Mouse (Mus musculus) testis, postnatal 10 days (tissue): ENCODE data around the gene Sytl3.
A peak's percentile ranks its signal among the peaks of the same experiment; 100 is the strongest.
"Not testable (repeated sequence)": the region's sequence is repeated elsewhere in the genome, so short reads cannot be mapped to it uniquely, and the experiment has no call there.

Experiments
- DNase-seq: peaks from one replicate; pipeline ENCODE4 v3.0.0; 2021; ENCODE audit warnings: low spot score

The Sytl3 gene

GRCm38 (mm10) chr17:6658801-6659200, at the start of gene Sytl3:
TSS of gene Sytl3 (plus strand) at chr17:6659093.
- DNase-seq, result not testable (repeated sequence)

- not testable (repeated sequence) for DNase-seq
Observed at GRCm38 (mm10) chr17:6613524-6613923, 45.4 kb upstream of the Sytl3 start.

DNA sequence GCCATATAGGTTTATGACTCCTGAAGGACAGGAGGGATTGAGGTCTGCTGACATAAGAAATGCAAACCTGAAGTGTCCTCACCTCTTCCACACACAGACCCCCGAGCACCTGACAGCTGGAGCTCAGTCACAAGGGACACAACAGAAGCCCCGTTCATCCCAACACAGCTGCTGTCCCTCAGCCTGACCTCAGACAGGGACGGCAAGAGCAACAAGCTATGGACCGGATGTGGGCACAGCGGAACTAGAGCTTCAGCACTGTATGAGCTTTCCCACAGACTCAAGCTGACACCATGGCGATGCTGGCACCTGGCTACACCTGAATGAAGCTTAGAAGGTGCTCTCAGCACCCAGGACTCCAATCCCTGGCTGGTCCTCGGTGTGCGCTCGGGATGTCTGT, 44.6 kb upstream of the Sytl3 start:
- not testable (repeated sequence) for DNase-seq

- not testable (repeated sequence) for DNase-seq
Observed at GRCm38 (mm10) chr17:6616731-6617130, 42.2 kb upstream of the Sytl3 start.

- DNase-seq, result not testable (repeated sequence)
Observed at GRCm38 (mm10) chr17:6617689-6618400, 41.0 kb upstream of the Sytl3 start.

GRCm38 (mm10) chr17:6619271-6619670, 39.6 kb upstream of the Sytl3 start:
- peak; percentile 45 for DNase-seq

GRCm38 (mm10) chr17:6620035-6620434, 38.9 kb upstream of the Sytl3 start:
- not testable (repeated sequence) for DNase-seq

GRCm38 (mm10) chr17:6620730-6621451, 38.0 kb upstream of the Sytl3 start:
- DNase-seq, result peak; percentile 39

DNA sequence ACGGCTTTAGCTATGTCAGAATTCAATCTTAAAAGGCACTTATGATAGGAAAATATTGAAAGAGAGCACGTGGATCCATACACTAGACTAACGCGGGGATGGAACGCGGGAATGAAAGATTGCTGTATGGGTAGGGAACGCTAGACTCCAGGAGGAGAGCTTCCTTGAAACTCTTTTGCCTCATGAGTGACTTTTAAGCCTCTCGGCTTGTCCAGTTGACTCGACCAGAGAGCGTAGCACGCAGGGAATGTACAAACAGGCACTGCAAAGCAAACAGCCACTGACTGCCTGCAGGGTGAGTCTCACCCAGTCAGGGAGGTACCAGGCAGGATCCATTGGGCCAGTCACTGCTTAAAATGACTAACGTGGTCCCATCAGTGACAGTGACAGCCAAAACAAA, 36.9 kb upstream of the Sytl3 start:
- DNase-seq, result peak; percentile 41

GRCm38 (mm10) chr17:6624926-6625558, 33.9 kb upstream of the Sytl3 start:
- peak; percentile 38 for DNase-seq

GRCm38 (mm10) chr17:6630398-6630797, 28.5 kb upstream of the Sytl3 start:
- DNase-seq, result not testable (repeated sequence)

DNA sequence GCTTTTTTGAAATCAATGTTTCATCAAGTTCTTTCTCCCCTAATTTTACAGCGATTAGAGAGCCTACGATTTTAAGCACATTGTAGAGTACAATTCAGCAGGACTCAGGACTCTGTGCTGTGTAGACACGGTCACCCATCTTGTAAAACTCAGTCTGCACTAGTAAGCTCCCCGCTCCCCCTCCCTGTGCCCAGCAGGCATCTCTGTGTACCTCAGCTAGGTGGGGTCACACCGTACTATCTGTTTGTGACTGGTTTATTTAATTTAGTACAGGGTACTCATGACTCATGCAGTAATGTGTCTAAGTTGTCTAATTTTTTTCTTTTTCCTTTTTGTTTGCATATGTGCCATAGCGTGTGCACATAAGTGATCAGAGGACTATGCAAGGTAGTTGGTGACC, 26.0 kb upstream of the Sytl3 start:
- DNase-seq, result not testable (repeated sequence)

DNA sequence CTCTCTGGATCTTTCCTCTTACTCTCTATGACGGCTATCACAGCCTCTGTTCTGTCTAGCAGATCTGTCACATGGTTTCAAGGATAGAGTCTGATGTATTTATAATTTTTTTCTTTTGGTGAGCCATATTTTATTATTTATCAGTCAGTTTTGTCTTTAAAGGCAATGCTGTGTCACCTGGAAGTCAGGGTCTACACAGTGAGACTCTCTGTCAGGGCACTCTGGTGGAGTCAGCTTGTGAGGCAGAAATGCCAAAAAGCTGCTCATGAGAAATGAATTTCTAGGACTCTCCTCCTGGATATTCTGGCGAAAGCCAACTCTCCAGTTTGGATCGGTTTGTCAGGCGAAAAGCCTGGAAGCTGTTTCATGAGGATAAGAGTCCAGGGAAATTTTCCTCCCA, 23.1 kb upstream of the Sytl3 start:
- DNase-seq, result not testable (repeated sequence)

DNA sequence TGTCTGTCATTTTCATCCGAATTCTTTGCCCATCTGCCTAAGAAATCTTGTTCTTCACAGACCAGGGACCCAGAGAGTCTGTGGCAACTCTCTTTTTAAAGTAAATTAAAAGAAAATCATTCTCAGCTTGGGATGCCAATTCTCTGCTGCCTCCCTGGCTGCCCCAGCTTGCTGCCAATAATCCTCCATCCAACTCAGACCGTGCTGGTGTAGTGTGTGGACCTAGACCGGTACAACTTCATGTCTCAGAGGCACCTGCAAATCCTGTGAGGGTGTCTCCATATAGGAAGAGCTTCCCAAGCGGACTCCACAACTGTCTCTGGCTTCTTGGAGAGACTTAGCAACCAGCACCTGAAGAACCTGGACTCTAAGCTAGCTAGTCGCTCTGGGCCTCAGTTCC, 22.0 kb upstream of the Sytl3 start:
- peak; percentile 41 for DNase-seq

DNA sequence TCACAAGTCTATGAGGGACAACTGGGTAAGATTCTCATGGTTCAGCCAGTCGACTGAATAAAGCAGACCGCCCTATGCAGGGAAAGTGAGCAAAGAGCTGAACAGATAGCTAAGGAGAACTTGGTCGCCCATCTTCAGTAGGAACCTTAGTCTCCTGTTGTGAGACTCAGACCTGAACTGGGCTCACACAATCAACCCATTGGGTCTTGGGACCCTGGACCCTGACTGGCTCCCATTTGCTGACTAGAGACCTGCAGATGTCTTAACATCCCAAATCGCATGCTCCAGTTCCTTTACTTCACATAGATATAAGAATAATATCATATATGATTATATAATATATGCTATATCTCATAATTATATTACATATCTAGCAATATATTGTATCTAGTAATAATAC, 21.5 kb upstream of the Sytl3 start:
- DNase-seq, result not testable (repeated sequence)

- peak; percentile 37 for DNase-seq
Observed at GRCm38 (mm10) chr17:6638444-6638843, 20.4 kb upstream of the Sytl3 start.

- DNase-seq, result not testable (repeated sequence)
Observed at GRCm38 (mm10) chr17:6639486-6639885, 19.4 kb upstream of the Sytl3 start.

- not testable (repeated sequence) for DNase-seq
Observed at GRCm38 (mm10) chr17:6640044-6640637, 18.8 kb upstream of the Sytl3 start.

GRCm38 (mm10) chr17:6640771-6641429, 18.0 kb upstream of the Sytl3 start:
- not testable (repeated sequence) for DNase-seq

DNA sequence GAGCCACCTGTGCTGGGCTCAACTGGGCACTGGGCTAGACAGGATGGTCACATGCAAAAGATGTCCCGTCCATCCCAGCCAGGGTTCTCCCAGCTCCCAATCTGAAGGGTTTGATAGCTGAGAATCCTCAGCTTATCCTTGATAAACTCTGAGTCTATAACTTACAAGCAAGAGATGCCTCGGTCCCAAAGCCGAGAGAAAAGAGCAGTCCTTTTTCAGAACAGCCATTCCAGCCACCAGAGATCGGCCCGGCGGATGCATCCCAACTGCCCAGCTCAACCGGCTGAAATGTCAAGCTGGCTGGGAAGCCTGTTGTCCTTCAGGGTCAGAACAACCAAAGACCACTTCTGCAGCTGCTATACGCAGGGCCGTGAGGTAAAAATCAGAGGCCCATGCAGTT, 14.7 kb upstream of the Sytl3 start:
- DNase-seq, result not testable (repeated sequence)

DNA sequence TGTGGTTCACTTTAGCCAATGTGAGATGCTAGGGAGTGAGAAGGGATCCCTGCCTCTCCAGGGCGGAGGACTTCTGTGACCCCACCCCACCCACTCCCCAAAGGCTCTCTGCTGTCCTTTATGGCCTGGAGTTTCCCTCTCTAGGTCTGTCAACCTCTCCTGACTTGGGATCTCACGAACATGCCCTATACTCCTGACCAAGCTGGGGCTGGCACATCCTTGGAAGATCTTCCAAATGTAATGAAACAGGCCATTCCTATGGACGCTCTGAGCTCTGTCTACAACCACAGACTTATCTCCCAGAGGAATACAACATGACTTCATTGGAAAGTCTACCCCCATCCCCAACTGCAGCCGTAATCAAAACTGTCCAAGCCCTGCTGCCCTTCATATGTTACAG, 14.2 kb upstream of the Sytl3 start:
- not testable (repeated sequence) for DNase-seq

DNA sequence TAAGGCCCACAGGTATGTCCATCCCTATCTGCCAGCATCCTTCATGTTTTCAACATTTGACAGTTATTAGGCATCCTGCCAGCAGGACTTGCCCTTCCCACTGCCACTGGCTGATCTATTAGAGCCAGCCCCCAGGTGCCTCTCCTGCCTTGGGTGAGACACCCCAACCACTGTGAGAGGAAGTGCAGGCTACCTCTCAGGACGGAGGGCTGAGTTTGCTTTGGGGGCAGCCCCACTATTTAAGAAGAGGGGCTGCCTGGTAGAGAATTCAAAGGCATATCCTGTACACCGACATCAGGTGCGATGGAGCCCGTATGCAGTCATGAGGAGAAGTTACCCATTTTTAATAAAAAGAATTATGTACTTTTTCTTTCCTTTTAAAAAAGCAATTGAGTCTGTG, 13.2 kb upstream of the Sytl3 start:
- DNase-seq, result not testable (repeated sequence)
